Mouse (Mus musculus) induced T-regulatory cell, adult 2 months (primary cell): Measurements from ENCODE around the gene Gm28891.
"Not testable (repeated sequence)": the region's sequence is repeated elsewhere in the genome, so short reads cannot be mapped to it uniquely, and the experiment has no call there.

ENCODE experiments used
- DNase-seq: peaks from one replicate; pipeline ENCODE4 v3.0.0-alpha.2; 2012; ENCODE audit warnings: low read depth

Gene Gm28891

DNA sequence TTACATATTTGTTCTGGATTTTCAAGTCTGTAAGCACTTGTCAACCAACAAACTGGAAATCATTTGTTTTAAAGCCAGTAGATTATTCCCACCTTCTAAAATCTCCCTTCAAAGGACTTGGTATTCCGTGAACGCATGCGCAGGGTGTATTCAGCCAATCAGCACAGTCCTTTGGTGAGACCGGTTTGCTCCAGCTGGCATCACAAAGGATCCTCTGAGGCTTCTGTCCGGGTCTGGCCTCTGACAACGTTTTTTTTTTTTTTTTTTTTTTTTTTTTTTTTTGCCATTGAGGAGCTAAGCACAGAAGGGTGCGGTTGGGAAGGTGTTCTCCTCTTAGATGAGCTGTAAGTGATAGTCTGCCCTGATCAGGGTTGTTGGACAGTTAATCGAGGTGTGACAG lies at the start of gene Gm28891:
TSS of gene Gm28891 (plus strand) at position 301 of the 400 bp plus-strand sequence.
- DNase-seq: not testable (repeated sequence)
